Mouse (Mus musculus): ENCODE results near the gene Sult1b1. TPM values are rescaled to one million over a fixed set of nuclear protein-coding genes. Genes with fewer than 3 reads are reported as not detected.

Gene Sult1b1
- total RNA-seq (2021) (not detected), polyA plus RNA-seq (2012; rRNA removed) (0.16 TPM in 1 of 2 replicates, not detected in the other)
- long read RNA-seq: 0 reads

GRCm38 (mm10) chr5:87538111-87538510 is at the start of gene Sult1b1:
Gene Sult1b1 (minus strand): TSS chr5:87538195.
- no peak within 1 kb of the TSS for H3K27ac ChIP-seq
- TF ChIP-seq CTCF (IDR thresholded peaks at IDR 0.05): no peak
- TF ChIP-seq POLR2A (IDR thresholded peaks at IDR 0.05; ENCODE audit: insufficient read depth, low read depth, low read length): no peak
- no peak for TF ChIP-seq EP300 (IDR thresholded peaks at IDR 0.05; ENCODE audit: insufficient read depth, low read depth, low read length)
- no peaks in the 10 kb centered on the region for H3K36me3 ChIP-seq (ENCODE audit: control insufficient read depth, insufficient read depth, low read length)
- DNase-seq: no peak
- H3K9ac ChIP-seq (ENCODE audit: low read depth, low read length): no peak within 1 kb of the TSS
- H3K27me3 ChIP-seq (ENCODE audit: control insufficient read depth, insufficient read depth, low read length): no peaks in the 10 kb centered on the region
- intact Hi-C loops (cut with DNase I): no loop called here
- no peak within 1 kb of the TSS for H3K4me3 ChIP-seq
- H3K79me2 ChIP-seq (replicated peaks; ENCODE audit: control insufficient read depth, insufficient read depth, low read length): no peaks in the 10 kb centered on the region
- H3K4me1 ChIP-seq (ENCODE audit: control insufficient read depth, insufficient read depth, low read length): no peaks in the 10 kb centered on the region
- WGBS: 88% methylated on average over 2 of the region's 2 CpGs

DNA sequence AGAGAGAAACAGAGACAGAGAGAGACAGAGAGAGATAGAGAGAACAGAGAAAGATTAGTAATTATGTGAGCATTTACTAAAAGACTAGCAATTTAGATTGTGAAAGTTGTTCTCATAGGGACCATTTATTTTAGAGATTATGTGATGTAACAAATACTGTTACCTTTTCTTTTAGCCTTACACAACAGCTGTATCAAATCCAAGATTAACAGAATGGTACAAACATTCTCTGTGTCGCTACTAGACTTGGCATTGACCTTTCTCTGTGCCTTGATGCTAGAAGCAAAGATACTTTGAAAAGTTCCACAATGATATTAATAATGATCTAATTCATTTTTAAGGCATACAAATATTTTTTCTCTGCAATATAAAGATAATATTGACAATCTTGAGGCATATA is 42.4 kb upstream of the Sult1b1 start:
- intact Hi-C loops (cut with DNase I): no loop called here
- Histone ChIP-seq H3K27ac (no peak overlapping the region), H3K4me1 (ENCODE audit: control insufficient read depth, insufficient read depth, low read length) (no peaks in the 10 kb centered on the region), H3K9ac (ENCODE audit: low read depth, low read length) (no peak overlapping the region), H3K79me2 (replicated peaks; ENCODE audit: control insufficient read depth, insufficient read depth, low read length) (no peaks in the 10 kb centered on the region), H3K36me3 (ENCODE audit: control insufficient read depth, insufficient read depth, low read length) (no peaks in the 10 kb centered on the region), H3K4me3 (no peak overlapping the region), H3K27me3 (ENCODE audit: control insufficient read depth, insufficient read depth, low read length) (no peaks in the 10 kb centered on the region)
- 62% methylated on average over 1 of the region's 1 CpGs for WGBS
- no peak for DNase-seq
- TF ChIP-seq CTCF (IDR thresholded peaks at IDR 0.05) (no peak), POLR2A (IDR thresholded peaks at IDR 0.05; ENCODE audit: insufficient read depth, low read depth, low read length) (no peak), EP300 (IDR thresholded peaks at IDR 0.05; ENCODE audit: insufficient read depth, low read depth, low read length) (no peak)

DNA sequence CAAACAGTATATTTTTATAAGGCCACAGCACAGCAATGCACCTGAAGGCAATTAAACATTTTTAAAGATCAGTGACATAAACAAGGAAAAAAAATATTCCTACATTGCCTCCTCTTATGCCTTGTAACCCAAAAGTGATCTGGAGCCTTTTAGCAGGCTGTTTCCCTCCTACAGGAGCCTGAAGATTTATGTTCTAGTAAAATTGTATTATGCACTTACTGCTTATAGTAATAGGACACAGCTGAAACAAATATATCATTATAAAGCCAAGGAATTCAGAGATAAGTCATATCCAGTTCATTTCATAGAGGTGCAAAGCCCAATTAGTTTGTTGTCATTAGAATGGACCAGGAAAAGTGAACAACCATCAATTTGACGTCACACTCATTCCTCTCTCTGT is 36.2 kb upstream of the Sult1b1 start:
- TF ChIP-seq POLR2A (IDR thresholded peaks at IDR 0.05; ENCODE audit: insufficient read depth, low read depth, low read length): no peak
- TF ChIP-seq CTCF (IDR thresholded peaks at IDR 0.05): no peak
- no peak for TF ChIP-seq EP300 (IDR thresholded peaks at IDR 0.05; ENCODE audit: insufficient read depth, low read depth, low read length)
- no peaks in the 10 kb centered on the region for H3K4me1 ChIP-seq (ENCODE audit: control insufficient read depth, insufficient read depth, low read length)
- H3K79me2 ChIP-seq (replicated peaks; ENCODE audit: control insufficient read depth, insufficient read depth, low read length): no peaks in the 10 kb centered on the region
- DNase-seq: no peak
- intact Hi-C loops (cut with DNase I): no loop called here
- no peaks in the 10 kb centered on the region for H3K27me3 ChIP-seq (ENCODE audit: control insufficient read depth, insufficient read depth, low read length)
- no peaks in the 10 kb centered on the region for H3K36me3 ChIP-seq (ENCODE audit: control insufficient read depth, insufficient read depth, low read length)
- H3K4me3 ChIP-seq: no peak overlapping the region
- no peak overlapping the region for H3K27ac ChIP-seq
- H3K9ac ChIP-seq (ENCODE audit: low read depth, low read length): no peak overlapping the region
- 49% methylated on average over 1 of the region's 1 CpGs for WGBS

- intact Hi-C loops (cut with DNase I): no loop called here
- H3K4me1 ChIP-seq (ENCODE audit: control insufficient read depth, insufficient read depth, low read length): no peaks in the 10 kb centered on the region
Observed at GRCm38 (mm10) chr5:87573490-87573889, 35.5 kb upstream of the Sult1b1 start.

GRCm38 (mm10) chr5:87572781-87573180 is 34.8 kb upstream of the Sult1b1 start:
- Histone ChIP-seq H3K79me2 (replicated peaks; ENCODE audit: control insufficient read depth, insufficient read depth, low read length) (no peaks in the 10 kb centered on the region), H3K4me3 (no peak overlapping the region), H3K27me3 (ENCODE audit: control insufficient read depth, insufficient read depth, low read length) (no peaks in the 10 kb centered on the region), H3K9ac (ENCODE audit: low read depth, low read length) (no peak overlapping the region), H3K4me1 (ENCODE audit: control insufficient read depth, insufficient read depth, low read length) (no peaks in the 10 kb centered on the region), H3K36me3 (ENCODE audit: control insufficient read depth, insufficient read depth, low read length) (no peaks in the 10 kb centered on the region), H3K27ac (no peak overlapping the region)
- WGBS: 73% methylated on average over 6 of the region's 6 CpGs
- intact Hi-C loops (cut with DNase I): no loop called here
- DNase-seq: no peak
- TF ChIP-seq POLR2A (IDR thresholded peaks at IDR 0.05; ENCODE audit: insufficient read depth, low read depth, low read length) (no peak), CTCF (IDR thresholded peaks at IDR 0.05) (no peak), EP300 (IDR thresholded peaks at IDR 0.05; ENCODE audit: insufficient read depth, low read depth, low read length) (no peak)

More at GRCm38 (mm10) chr5:87573490-87573889, 35.5 kb upstream of the Sult1b1 start:
- H3K4me3 ChIP-seq: no peak overlapping the region
- H3K9ac ChIP-seq (ENCODE audit: low read depth, low read length): no peak overlapping the region
- no peaks in the 10 kb centered on the region for H3K79me2 ChIP-seq (replicated peaks; ENCODE audit: control insufficient read depth, insufficient read depth, low read length)
- no peak for DNase-seq
- no peaks in the 10 kb centered on the region for H3K27me3 ChIP-seq (ENCODE audit: control insufficient read depth, insufficient read depth, low read length)
- H3K36me3 ChIP-seq (ENCODE audit: control insufficient read depth, insufficient read depth, low read length): no peaks in the 10 kb centered on the region
- WGBS: 41% methylated on average over 5 of the region's 5 CpGs
- no peak overlapping the region for H3K27ac ChIP-seq
- no peak for TF ChIP-seq CTCF (IDR thresholded peaks at IDR 0.05)
- no peak for TF ChIP-seq POLR2A (IDR thresholded peaks at IDR 0.05; ENCODE audit: insufficient read depth, low read depth, low read length)
- no peak for TF ChIP-seq EP300 (IDR thresholded peaks at IDR 0.05; ENCODE audit: insufficient read depth, low read depth, low read length)

DNA sequence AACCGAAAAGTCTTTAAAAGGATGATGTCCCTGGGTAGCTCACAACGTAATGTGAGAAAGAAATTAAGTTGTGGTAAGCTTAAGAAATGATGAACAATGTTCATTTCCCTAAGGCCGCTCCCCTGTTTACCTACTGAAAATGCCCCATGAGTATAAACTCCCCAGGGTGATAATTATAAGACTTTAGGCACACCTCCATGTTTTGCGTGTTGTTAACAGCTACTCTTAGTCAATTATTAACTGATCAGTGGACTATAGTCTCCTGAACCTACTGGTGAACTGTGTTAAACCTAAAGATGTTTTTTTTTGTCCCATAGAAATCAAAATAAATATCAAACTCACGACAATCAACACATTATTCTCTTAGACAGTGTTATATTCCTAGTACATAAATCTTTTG is 30.9 kb upstream of the Sult1b1 start, which contains the start of gene Sult1d1:
Gene Sult1d1, minus strand, starts transcription at position 183 of the 400 bp plus-strand sequence.
- intact Hi-C loops (cut with DNase I): no loop called here
- H3K27ac ChIP-seq: no peak within 1 kb of the TSS
- WGBS: 70% methylated on average over 5 of the region's 5 CpGs
- H3K4me1 ChIP-seq (ENCODE audit: control insufficient read depth, insufficient read depth, low read length): no peaks in the 10 kb centered on the region
- H3K4me3 ChIP-seq: no peak within 1 kb of the TSS
- no peaks in the 10 kb centered on the region for H3K27me3 ChIP-seq (ENCODE audit: control insufficient read depth, insufficient read depth, low read length)
- H3K79me2 ChIP-seq (replicated peaks; ENCODE audit: control insufficient read depth, insufficient read depth, low read length): no peaks in the 10 kb centered on the region
- H3K36me3 ChIP-seq (ENCODE audit: control insufficient read depth, insufficient read depth, low read length): no peaks in the 10 kb centered on the region
- TF ChIP-seq CTCF (IDR thresholded peaks at IDR 0.05): no peak
- no peak for TF ChIP-seq POLR2A (IDR thresholded peaks at IDR 0.05; ENCODE audit: insufficient read depth, low read depth, low read length)
- TF ChIP-seq EP300 (IDR thresholded peaks at IDR 0.05; ENCODE audit: insufficient read depth, low read depth, low read length): no peak
- DNase-seq: no peak
- no peak within 1 kb of the TSS for H3K9ac ChIP-seq (ENCODE audit: low read depth, low read length)
